Mouse (Mus musculus) hindbrain, embryonic 11.5 days (tissue): ENCODE data around the gene Rab31. TPM values are rescaled to one million over a fixed set of nuclear protein-coding genes. Genes with fewer than 3 reads are reported as not detected.

Experiments used
- ATAC-seq: fragments of 200-750 bp; cut with Nextera tagmentation; 2 replicates; pipeline ENCODE4 v1.8.0; 2017; ENCODE audit warnings: mild to moderate bottlenecking, moderate TSS enrichment, moderate library complexity; ENCODE audit not compliant: low FRiP score
- DNase-seq: peaks from one replicate; pipeline ENCODE4 v3.0.0-alpha.2; 2015; ENCODE audit warnings: low spot score
- H3K27ac ChIP-seq: fragments of 300-500 bp; sonication (generic); 2 replicates; pipeline ENCODE4 v1.5.1; 2014; ENCODE audit warnings: mild to moderate bottlenecking, low read depth, low read length
- H3K27me3 ChIP-seq: fragments of 300-500 bp; sonication (generic); 2 replicates; pipeline ENCODE4 v1.6.1; 2014; ENCODE audit warnings: mild to moderate bottlenecking, low read length, moderate library complexity, mixed read lengths; ENCODE audit not compliant: control insufficient read depth, insufficient read depth
- H3K36me3 ChIP-seq: fragments of 300-500 bp; sonication (generic); 2 replicates; pipeline ENCODE4 v1.6.1; 2014; ENCODE audit warnings: mild to moderate bottlenecking, low read length, moderate library complexity, mixed read lengths; ENCODE audit not compliant: control insufficient read depth, insufficient read depth
- H3K4me1 ChIP-seq: fragments of 300-500 bp; sonication (generic); replicated peaks from 2 replicates; pipeline ENCODE4 v1.6.1; 2014; ENCODE audit warnings: low read length, mixed read lengths; ENCODE audit not compliant: control insufficient read depth, insufficient read depth
- H3K4me2 ChIP-seq: fragments of 300-500 bp; sonication (generic); replicated peaks from 2 replicates; pipeline ENCODE4 v1.6.1; 2014; ENCODE audit warnings: mild to moderate bottlenecking, low read depth, low read length
- H3K4me3 ChIP-seq: fragments of 300-500 bp; sonication (generic); 2 replicates; pipeline ENCODE4 v1.5.1; 2014; ENCODE audit warnings: low read depth, low read length
- H3K9ac ChIP-seq: fragments of 300-500 bp; sonication (generic); 2 replicates; pipeline ENCODE4 v1.6.1; 2014; ENCODE audit warnings: low read depth, low read length
- H3K9me3 ChIP-seq: fragments of 300-500 bp; sonication (generic); 2 replicates; pipeline ENCODE4 v1.6.1; 2016; ENCODE audit warnings: low read length; ENCODE audit not compliant: control insufficient read depth
- WGBS: fragments of 180-500 bp; shearing (Covaris S2); extraction: QIAGEN DNeasy Blood & Tissue Kit; methylation state at CpG from one replicate; pipeline ENCODE4 v1.1.7; 2014; 5-methylcytosine and 5-hydroxymethylcytosine counted together
- polyA plus RNA-seq: library from polyadenylated mRNA; unstranded; fragments of >200 nt; fragmentation: Nextera tagmentation; extraction: Ambion mirVana; gene quantifications from 2 replicates; pipeline ENCODE4 v1.2.1, GENCODE M21; 2014

Gene Rab31
- polyA plus RNA-seq, 1 experiment from 2014 or later = 74.8 TPM

DNA sequence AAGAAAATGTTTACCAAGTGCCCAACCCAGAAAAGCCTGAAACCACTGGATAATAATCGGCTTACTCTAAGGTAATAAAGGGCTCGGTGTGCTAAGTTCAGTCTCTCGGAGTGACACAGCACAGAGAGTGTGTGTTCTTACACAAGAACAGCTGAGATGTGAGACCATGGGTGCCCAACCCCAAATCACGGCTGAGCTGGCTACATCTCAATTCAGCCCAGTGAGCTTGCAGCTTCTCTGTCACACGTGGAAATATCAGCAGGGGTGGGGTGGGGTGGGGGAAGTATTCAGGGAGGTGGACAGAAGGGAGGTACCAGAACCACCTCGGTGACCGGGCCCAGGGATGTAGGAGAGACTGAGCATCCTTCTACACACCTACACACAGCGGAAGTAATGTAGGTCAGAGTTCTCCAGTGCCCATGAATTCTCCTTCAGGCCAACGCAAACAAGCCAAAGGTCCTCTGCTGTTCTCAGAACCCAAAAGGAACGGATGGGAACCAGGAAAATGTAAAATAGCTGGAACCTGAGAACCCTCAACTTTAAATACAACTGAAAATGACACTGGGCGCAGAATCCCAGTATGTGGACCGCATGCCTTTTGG is 106.7 kb downstream of the Rab31 start:
- no peak overlapping the region for H3K27ac ChIP-seq
- ATAC-seq (no peak), DNase-seq (no peak)
- no peaks in the 10 kb centered on the region for H3K27me3 ChIP-seq
- H3K9ac ChIP-seq = no peak overlapping the region
- H3K36me3 ChIP-seq = no peaks in the 10 kb centered on the region
- H3K4me2 ChIP-seq = no peak overlapping the region
- H3K4me3 ChIP-seq = no peak overlapping the region
- 93% methylated on average over 12 of the region's 12 CpGs for WGBS
- no peaks in the 10 kb centered on the region for H3K4me1 ChIP-seq
- H3K9me3 ChIP-seq = no peaks in the 10 kb centered on the region

GRCm38 (mm10) chr17:65663329-65664078 is 109.0 kb downstream of the Rab31 start:
- DNase-seq = no peak
- ATAC-seq = no peak
- WGBS = 82% methylated on average over 14 of the region's 14 CpGs

GRCm38 (mm10) chr17:65662662-65663061 is 109.9 kb downstream of the Rab31 start:
- Histone ChIP-seq H3K27me3 (no peaks in the 10 kb centered on the region), H3K27ac (no peak overlapping the region), H3K4me3 (no peak overlapping the region), H3K4me1 (no peaks in the 10 kb centered on the region), H3K9ac (no peak overlapping the region), H3K36me3 (no peaks in the 10 kb centered on the region), H3K4me2 (no peak overlapping the region), H3K9me3 (no peaks in the 10 kb centered on the region)
- DNase-seq (no peak), ATAC-seq (no peak)
- WGBS = 89% methylated on average over 3 of the region's 3 CpGs

More at GRCm38 (mm10) chr17:65663329-65664078, 109.0 kb downstream of the Rab31 start:
- Histone ChIP-seq H3K9me3 (no peaks in the 10 kb centered on the region), H3K27ac (no peak overlapping the region), H3K9ac (no peak overlapping the region), H3K36me3 (no peaks in the 10 kb centered on the region), H3K4me2 (no peak overlapping the region), H3K4me3 (no peak overlapping the region), H3K4me1 (no peaks in the 10 kb centered on the region), H3K27me3 (no peaks in the 10 kb centered on the region)

GRCm38 (mm10) chr17:65658416-65658815 is 114.1 kb downstream of the Rab31 start:
- Histone ChIP-seq H3K4me2 (no peak overlapping the region), H3K36me3 (no peaks in the 10 kb centered on the region), H3K9me3 (no peaks in the 10 kb centered on the region), H3K4me1 (no peaks in the 10 kb centered on the region), H3K27me3 (no peaks in the 10 kb centered on the region), H3K9ac (no peak overlapping the region), H3K27ac (no peak overlapping the region), H3K4me3 (no peak overlapping the region)
- ATAC-seq (no peak), DNase-seq (no peak)
- 86% methylated on average over 2 of the region's 2 CpGs for WGBS

- no peaks in the 10 kb centered on the region for H3K9me3 ChIP-seq
- ATAC-seq (no peak), DNase-seq (no peak)
- no peak overlapping the region for H3K4me3 ChIP-seq
- no peak overlapping the region for H3K4me2 ChIP-seq
- no peak overlapping the region for H3K9ac ChIP-seq
- no peak overlapping the region for H3K27ac ChIP-seq
- WGBS = 88% methylated on average over 9 of the region's 9 CpGs
- no peaks in the 10 kb centered on the region for H3K27me3 ChIP-seq
- H3K36me3 ChIP-seq = no peaks in the 10 kb centered on the region
- H3K4me1 ChIP-seq = no peaks in the 10 kb centered on the region
Measured at GRCm38 (mm10) chr17:65657958-65658357, 114.6 kb downstream of the Rab31 start.

- Histone ChIP-seq H3K4me3 (no peak overlapping the region), H3K27me3 (no peaks in the 10 kb centered on the region), H3K9ac (no peak overlapping the region), H3K27ac (no peak overlapping the region), H3K4me1 (no peaks in the 10 kb centered on the region), H3K9me3 (no peaks in the 10 kb centered on the region), H3K4me2 (no peak overlapping the region), H3K36me3 (no peaks in the 10 kb centered on the region)
- no peak for DNase-seq
- 94% methylated on average over 6 of the region's 6 CpGs for WGBS
- ATAC-seq = no peak
Measured at GRCm38 (mm10) chr17:65656731-65657130, 115.8 kb downstream of the Rab31 start.

DNA sequence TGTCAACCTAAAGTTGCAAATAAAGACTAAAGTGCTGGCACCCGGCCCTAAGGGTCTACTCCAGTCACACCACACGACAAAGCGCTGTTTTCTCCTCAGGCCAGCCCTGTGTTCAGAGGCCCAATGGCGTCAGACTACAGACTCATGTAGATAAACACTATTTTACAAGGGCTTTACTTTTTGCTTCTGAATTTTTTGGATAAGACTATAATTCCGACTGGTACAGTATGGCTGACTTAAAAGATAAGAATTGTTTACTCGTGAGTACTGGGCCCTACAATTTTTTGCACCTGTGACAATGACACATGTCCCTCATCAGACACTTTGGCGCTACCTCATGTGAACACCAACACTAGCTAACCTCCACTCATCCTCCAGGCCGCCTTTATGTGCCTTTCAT is 116.5 kb downstream of the Rab31 start:
- Histone ChIP-seq H3K27ac (no peak overlapping the region), H3K4me3 (no peak overlapping the region), H3K27me3 (no peaks in the 10 kb centered on the region), H3K4me1 (no peaks in the 10 kb centered on the region), H3K9ac (no peak overlapping the region), H3K4me2 (no peak overlapping the region), H3K36me3 (no peaks in the 10 kb centered on the region), H3K9me3 (no peaks in the 10 kb centered on the region)
- ATAC-seq (no peak), DNase-seq (no peak)
- WGBS = 90% methylated on average over 8 of the region's 8 CpGs

GRCm38 (mm10) chr17:65655608-65656007 is 116.9 kb downstream of the Rab31 start:
- no peak for ATAC-seq
- no peak overlapping the region for H3K4me2 ChIP-seq
- no peak for DNase-seq
- no peak overlapping the region for H3K9ac ChIP-seq
- no peak overlapping the region for H3K4me3 ChIP-seq
- 82% methylated on average over 4 of the region's 4 CpGs for WGBS
- H3K4me1 ChIP-seq = no peaks in the 10 kb centered on the region
- H3K27ac ChIP-seq = no peak overlapping the region
- H3K36me3 ChIP-seq = no peaks in the 10 kb centered on the region
- H3K27me3 ChIP-seq = no peaks in the 10 kb centered on the region
- no peaks in the 10 kb centered on the region for H3K9me3 ChIP-seq

DNA sequence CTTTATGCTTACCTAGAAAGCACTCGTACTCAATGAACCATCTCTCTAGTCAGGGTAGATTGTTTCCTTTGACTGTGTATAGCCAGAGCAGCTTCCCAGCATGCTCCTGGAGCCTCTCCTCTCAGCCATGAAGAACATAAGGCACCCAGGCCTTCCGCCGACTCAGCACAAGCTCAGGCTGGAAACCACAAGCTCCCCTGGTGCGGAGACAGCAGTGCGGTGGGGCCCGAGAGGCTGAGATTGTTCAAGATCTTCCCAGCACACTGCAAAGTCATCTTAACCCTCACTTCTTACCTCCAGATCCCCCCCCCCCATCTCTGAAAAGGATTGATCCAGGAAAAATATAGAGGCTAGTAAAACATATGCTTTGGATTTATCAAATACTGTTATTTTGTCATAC is 122.0 kb downstream of the Rab31 start:
- Histone ChIP-seq H3K27ac (no peak overlapping the region), H3K27me3 (no peaks in the 10 kb centered on the region), H3K9me3 (no peaks in the 10 kb centered on the region), H3K4me1 (no peaks in the 10 kb centered on the region), H3K4me2 (no peak overlapping the region), H3K4me3 (no peak overlapping the region), H3K9ac (no peak overlapping the region), H3K36me3 (no peaks in the 10 kb centered on the region)
- DNase-seq (no peak), ATAC-seq (no peak)
- 87% methylated on average over 6 of the region's 6 CpGs for WGBS
